Comparison of ENCODE assay signal across 8 mouse cellular contexts in the genomic region with DNA sequence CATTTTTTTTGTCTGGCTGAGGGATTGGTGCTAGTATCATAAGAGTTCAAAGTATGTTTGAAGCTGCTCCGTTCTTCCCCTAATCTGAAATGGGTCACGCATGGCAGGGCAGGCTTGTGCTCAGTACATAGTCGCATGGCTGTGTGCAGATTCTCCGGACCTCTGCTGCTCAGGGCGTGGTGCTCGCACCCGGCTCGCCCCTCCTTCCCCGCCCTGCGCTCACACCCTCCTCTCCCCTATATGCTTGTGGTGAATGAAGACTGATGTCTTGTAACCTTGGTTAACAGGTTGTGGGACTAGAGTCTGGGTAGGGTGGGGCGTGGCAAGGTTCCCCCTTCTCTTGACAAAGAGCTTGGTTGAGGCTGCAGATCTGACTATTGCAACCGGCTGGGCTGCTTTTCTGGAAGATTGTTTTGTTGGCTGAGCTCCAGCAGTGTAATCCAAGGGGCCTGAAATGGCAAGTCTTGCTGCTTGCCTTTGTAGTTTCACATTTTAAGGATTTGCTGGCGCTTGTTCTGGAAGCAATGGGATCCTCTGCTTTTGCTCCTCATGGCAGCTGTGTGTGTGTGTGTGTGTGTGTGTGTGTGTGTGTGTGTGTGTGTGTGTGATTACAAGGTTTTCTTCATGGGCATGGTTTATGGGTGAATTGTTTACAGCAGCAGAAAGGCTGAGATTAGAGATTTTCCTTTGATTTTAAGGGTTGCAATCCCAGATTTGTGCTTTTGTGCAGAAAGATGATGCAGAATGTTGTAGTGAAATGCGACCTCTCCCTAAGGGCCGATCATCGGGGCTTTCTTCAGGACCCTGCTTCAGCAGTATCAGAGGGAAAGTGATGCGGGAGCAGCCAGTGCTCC.
DNase-seq lines count a peak whose midpoint lies in the region; ATAC-seq and TF ChIP-seq lines count a peak whose summit lies in the region.

No protein-coding gene starts in this region.

- in situ Hi-C loops in ES-E14 (cut with MboI; ENCODE audit: low sequenced_read_pairs in 2 of 2, unreplicated experiment in 2 of 2), result no loop called here

- no peak overlapping the region for H3K4me3 ChIP-seq in ES-E14 (ENCODE audit: insufficient read depth in 1 of 2, low read depth in 1 of 2, low read length in 2 of 2, poor library complexity in 1 of 2, severe bottlenecking in 1 of 2)
- no peak overlapping the region for H3K4me3 ChIP-seq in forebrain, postnatal 0 days (ENCODE audit: low read depth, low read length)
- no peak overlapping the region for H3K4me3 ChIP-seq in hindbrain, embryonic 11.5 days (ENCODE audit: low read depth, low read length)
- peak overlapping the region; percentile 19 for H3K4me3 ChIP-seq in limb, embryonic 13.5 days
- peak overlapping the region; percentile 20 for H3K4me3 ChIP-seq in midbrain, embryonic 13.5 days (replicated peaks)

- H3K27me3 ChIP-seq in forebrain, postnatal 0 days (ENCODE audit: insufficient read depth, low read length), result no peaks in the 10 kb centered on the region
- H3K27me3 ChIP-seq in hindbrain, embryonic 11.5 days (ENCODE audit: control insufficient read depth, insufficient read depth, low read length), result no peaks in the 10 kb centered on the region
- H3K27me3 ChIP-seq in limb, embryonic 13.5 days, result no peaks in the 10 kb centered on the region
- no peaks in the 10 kb centered on the region for H3K27me3 ChIP-seq in midbrain, embryonic 13.5 days

- H3K9ac ChIP-seq in ES-E14 (ENCODE audit: insufficient read depth, low read depth, low read length, poor library complexity, severe bottlenecking), result no peak overlapping the region
- H3K9ac ChIP-seq in forebrain, postnatal 0 days, result peak overlapping the region; percentile 36
- no peak overlapping the region for H3K9ac ChIP-seq in hindbrain, embryonic 11.5 days (ENCODE audit: low read depth, low read length)
- H3K9ac ChIP-seq in limb, embryonic 13.5 days, result peak overlapping the region; percentile 35
- H3K9ac ChIP-seq in midbrain, embryonic 13.5 days (replicated peaks), result peak overlapping the region; percentile 32

- H3K4me2 ChIP-seq in forebrain, postnatal 0 days (ENCODE audit: low read depth), result peak overlapping the region; percentile 38
- peak overlapping the region; percentile 22; the same call in 1 of the 2 replicates for H3K4me2 ChIP-seq in hindbrain, embryonic 11.5 days (replicated peaks; ENCODE audit: low read depth, low read length)
- peak overlapping the region; percentile 53 for H3K4me2 ChIP-seq in limb, embryonic 13.5 days (replicated peaks)
- H3K4me2 ChIP-seq in midbrain, embryonic 13.5 days (replicated peaks), result peak overlapping the region; percentile 54

- DNase-seq in ES-E14 (ENCODE audit: low read depth, low spot score), result peak; percentile 40
- peak; percentile 46 for DNase-seq in adrenal gland, postnatal 25 days
- DNase-seq in forebrain, postnatal 0 days, result peak; percentile 81
- peak; percentile 51 for DNase-seq in hindbrain, embryonic 11.5 days (ENCODE audit: low spot score)
- peak; percentile 55 to 70 for DNase-seq in spleen, postnatal 4 days (ENCODE audit: low spot score in 2 of 2)
- DNase-seq in layer of hippocampus, adult 18-20 months (ENCODE audit: low spot score in 2 of 2), result no peak

- H3K36me3 ChIP-seq in ES-E14 (ENCODE audit: control insufficient read depth, insufficient read depth, low read length, poor library complexity, severe bottlenecking), result no peaks in the 10 kb centered on the region
- no peaks in the 10 kb centered on the region for H3K36me3 ChIP-seq in forebrain, postnatal 0 days (ENCODE audit: insufficient read depth)
- H3K36me3 ChIP-seq in hindbrain, embryonic 11.5 days (ENCODE audit: control insufficient read depth, insufficient read depth, low read length), result no peaks in the 10 kb centered on the region
- no peaks in the 10 kb centered on the region for H3K36me3 ChIP-seq in limb, embryonic 13.5 days
- H3K36me3 ChIP-seq in midbrain, embryonic 13.5 days, result no peaks in the 10 kb centered on the region

- TF ChIP-seq CTCF in forebrain, postnatal 0 days (IDR thresholded peaks at IDR 0.05; ENCODE audit: low read depth), result no peak

- peak; percentile 81 for ATAC-seq in forebrain, postnatal 0 days
- ATAC-seq in hindbrain, embryonic 11.5 days (ENCODE audit: low FRiP score), result peak; percentile 78
- peak; percentile 80 for ATAC-seq in limb, embryonic 13.5 days (ENCODE audit: low FRiP score, low read depth)
- ATAC-seq in midbrain, embryonic 13.5 days, result peak; percentile 92

- no peak overlapping the region for H3K27ac ChIP-seq in ES-E14 (ENCODE audit: insufficient read depth, low read depth, low read length, poor library complexity, severe bottlenecking)
- peak overlapping the region; percentile 67 for H3K27ac ChIP-seq in forebrain, postnatal 0 days (ENCODE audit: low read depth, low read length)
- 0 out of 2 replicates have a peak overlapping the region, but pooled peaks have one; percentile 12 for H3K27ac ChIP-seq in hindbrain, embryonic 11.5 days (ENCODE audit: low read depth, low read length)
- H3K27ac ChIP-seq in limb, embryonic 13.5 days, result peak overlapping the region; percentile 76
- H3K27ac ChIP-seq in midbrain, embryonic 13.5 days, result peak overlapping the region; percentile 75

- no peaks in the 10 kb centered on the region for H3K9me3 ChIP-seq in ES-E14 (ENCODE audit: control insufficient read depth, insufficient read depth, low read depth, low read length)
- no peaks in the 10 kb centered on the region for H3K9me3 ChIP-seq in forebrain, postnatal 0 days (ENCODE audit: low read length)
- H3K9me3 ChIP-seq in hindbrain, embryonic 11.5 days (ENCODE audit: control insufficient read depth, low read length), result no peaks in the 10 kb centered on the region
- H3K9me3 ChIP-seq in limb, embryonic 13.5 days, result no peaks in the 10 kb centered on the region
- H3K9me3 ChIP-seq in midbrain, embryonic 13.5 days, result no peaks in the 10 kb centered on the region

- WGBS in forebrain, postnatal 0 days, result 28% methylated on average over 17 of the region's 17 CpGs
- 47% methylated on average over 17 of the region's 17 CpGs for whole genome bisulfite sequencing in hindbrain, embryonic 11.5 days
- 25% methylated on average over 17 of the region's 17 CpGs for WGBS in limb, embryonic 13.5 days
- WGBS in midbrain, embryonic 13.5 days, result 24% methylated on average over 17 of the region's 17 CpGs

- peaks cover 2 to 5% of the 10 kb centered on the region in 2 experiments; a peak in 1 of 4 replicates for H3K4me1 ChIP-seq in ES-E14 (ENCODE audit: control insufficient read depth in 2 of 2, insufficient read depth in 2 of 2, low read length in 2 of 2, poor library complexity in 1 of 2)
- H3K4me1 ChIP-seq in forebrain, postnatal 0 days (ENCODE audit: insufficient read depth), result peaks cover 9% of the 10 kb centered on the region
- 0 out of 2 replicates have a peak, but pooled peaks cover 2% of the 10 kb centered on the region for H3K4me1 ChIP-seq in hindbrain, embryonic 11.5 days (replicated peaks; ENCODE audit: control insufficient read depth, insufficient read depth, low read length)
- H3K4me1 ChIP-seq in limb, embryonic 13.5 days, result peaks cover 52% of the 10 kb centered on the region
- H3K4me1 ChIP-seq in midbrain, embryonic 13.5 days (replicated peaks), result peaks cover 16% of the 10 kb centered on the region

TF ChIP-seq in ES-E14, 5 proteins besides CTCF, POLR2A, EP300 and RAD21:
- TF ChIP-seq HCFC1 (IDR thresholded peaks at IDR 0.05; ENCODE audit: borderline replicate concordance, insufficient read depth, low read length), result no peak
TF ChIP-seq in ES-E14: peak in this region for 0.

Comparison
In these comparisons a context has a peak if more than half of its experiments do, and no peak if none do; other contexts are left out.
1. DNase-seq: peak in ES-E14 (single experiment), adrenal gland, postnatal 25 days (single experiment), forebrain, postnatal 0 days (single experiment), hindbrain, embryonic 11.5 days (single experiment) and spleen, postnatal 4 days (2 of 2); none in layer of hippocampus, adult 18-20 months (0 of 2).
2. H3K4me3 ChIP-seq: peak in limb, embryonic 13.5 days (single experiment) and midbrain, embryonic 13.5 days (single experiment); none in ES-E14 (0 of 2), forebrain, postnatal 0 days (single experiment) and hindbrain, embryonic 11.5 days (single experiment).
3. H3K9ac ChIP-seq: peak in forebrain, postnatal 0 days (single experiment), limb, embryonic 13.5 days (single experiment) and midbrain, embryonic 13.5 days (single experiment); none in ES-E14 (single experiment) and hindbrain, embryonic 11.5 days (single experiment).
4. Peak in every context shown above with its lines, with median percentiles within 50 percentile points of each other: ATAC-seq and H3K4me2 ChIP-seq.